Mouse (Mus musculus): ENCODE results near the gene Theg.

Gene Theg

DNA sequence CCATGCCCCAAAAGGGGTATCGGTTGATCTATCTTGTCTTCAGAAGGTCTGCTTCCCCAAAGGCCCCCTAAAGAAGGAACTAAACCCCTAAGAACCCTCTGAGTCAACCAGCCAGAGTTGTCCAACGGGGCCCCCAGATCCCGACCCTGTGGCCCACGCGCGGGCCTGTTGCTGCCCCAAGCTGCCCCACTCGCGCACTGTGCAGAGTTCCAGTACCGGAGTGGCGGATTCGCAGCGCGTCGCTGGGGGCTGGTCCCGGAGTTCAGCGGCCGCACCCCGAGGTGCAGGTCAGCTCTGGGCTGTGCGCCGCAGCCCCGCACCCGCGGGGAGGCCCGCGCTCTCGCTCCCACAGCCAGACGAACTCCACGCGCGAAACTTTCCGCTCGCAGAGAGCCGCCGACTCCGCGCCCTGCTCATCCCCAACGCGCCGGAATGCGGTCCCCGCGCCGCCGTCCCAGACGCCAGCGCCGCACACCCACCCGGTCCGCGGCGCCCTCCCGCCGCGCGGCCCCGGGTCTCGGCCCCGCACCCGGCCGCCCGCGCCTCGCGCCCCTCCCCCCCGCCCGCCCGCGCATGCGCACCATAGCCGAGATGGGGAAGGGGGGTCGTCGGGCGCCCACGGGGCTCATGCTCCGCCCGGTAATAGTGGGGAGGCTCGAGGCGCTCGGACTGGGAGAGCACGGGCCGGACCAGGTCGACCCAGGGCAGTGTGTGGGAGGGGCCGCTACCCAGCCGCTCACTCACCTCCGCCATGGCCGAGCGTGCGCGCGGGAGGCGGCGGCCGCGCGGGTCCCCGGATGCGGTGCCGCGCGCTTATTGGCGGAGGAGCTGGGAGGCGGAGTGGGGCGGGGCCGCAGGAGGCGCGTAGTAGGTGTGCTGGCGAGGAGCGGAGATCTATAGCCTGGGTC lies 32.5 kb downstream of the Theg start, which contains the start of gene Mier2:
TSS of gene Mier2 (minus strand) at position 870 of the 908 bp plus-strand sequence.
- DNase-seq: peak; percentile 86

- no peak for DNase-seq
Observed at GRCm38 (mm10) chr10:79553691-79554090, 33.4 kb downstream of the Theg start.

GRCm38 (mm10) chr10:79553176-79553575 lies 34.0 kb downstream of the Theg start:
- no peak for DNase-seq

DNA sequence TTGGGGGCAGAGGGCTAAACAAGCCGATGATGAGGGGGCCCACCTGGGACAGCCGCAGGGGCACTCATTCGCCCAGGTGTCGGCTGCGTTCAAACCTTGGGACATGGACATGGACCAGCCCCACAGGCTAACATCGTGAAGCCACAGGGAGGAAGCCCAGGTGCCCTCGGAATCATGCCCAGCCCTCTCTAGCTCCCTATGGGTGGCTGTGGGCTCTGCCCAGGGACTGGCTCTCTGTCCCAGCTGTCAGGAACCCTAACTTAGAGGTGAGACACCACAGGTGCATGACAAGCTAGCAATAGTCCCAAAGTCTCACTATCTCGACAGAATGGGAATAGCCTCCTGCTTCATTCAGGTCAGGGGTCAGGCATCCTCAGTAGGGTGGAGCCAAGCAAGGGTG lies 34.6 kb downstream of the Theg start:
- no peak for DNase-seq

GRCm38 (mm10) chr10:79550366-79550765 lies 36.8 kb downstream of the Theg start:
- no peak for DNase-seq

- no peak for DNase-seq
Observed at GRCm38 (mm10) chr10:79548971-79549723, 38.0 kb downstream of the Theg start.

- no peak for DNase-seq
Observed at GRCm38 (mm10) chr10:79548546-79548945, 38.6 kb downstream of the Theg start.

GRCm38 (mm10) chr10:79547148-79547675 lies 39.9 kb downstream of the Theg start:
- no peak for DNase-seq

GRCm38 (mm10) chr10:79546483-79546882 lies 40.6 kb downstream of the Theg start:
- no peak for DNase-seq

DNA sequence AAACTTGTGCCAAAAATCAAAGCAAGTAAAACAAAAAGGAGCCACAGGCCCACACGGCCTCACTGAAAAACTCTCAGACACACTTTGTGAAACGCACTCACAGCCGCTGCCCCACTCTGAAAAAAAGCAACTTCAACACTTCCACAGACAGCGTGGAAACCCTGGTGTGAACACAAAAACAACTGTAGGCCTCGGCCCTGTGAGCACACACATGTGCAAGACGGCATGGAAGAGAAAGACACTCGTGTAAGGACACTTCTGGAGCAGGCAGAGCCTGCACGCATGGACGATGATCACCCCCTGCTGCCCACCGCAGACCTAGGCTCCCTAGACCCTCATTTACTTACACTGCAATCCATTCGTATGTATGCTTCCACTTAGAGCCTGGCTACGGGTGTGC lies 41.2 kb downstream of the Theg start:
- no peak for DNase-seq

DNA sequence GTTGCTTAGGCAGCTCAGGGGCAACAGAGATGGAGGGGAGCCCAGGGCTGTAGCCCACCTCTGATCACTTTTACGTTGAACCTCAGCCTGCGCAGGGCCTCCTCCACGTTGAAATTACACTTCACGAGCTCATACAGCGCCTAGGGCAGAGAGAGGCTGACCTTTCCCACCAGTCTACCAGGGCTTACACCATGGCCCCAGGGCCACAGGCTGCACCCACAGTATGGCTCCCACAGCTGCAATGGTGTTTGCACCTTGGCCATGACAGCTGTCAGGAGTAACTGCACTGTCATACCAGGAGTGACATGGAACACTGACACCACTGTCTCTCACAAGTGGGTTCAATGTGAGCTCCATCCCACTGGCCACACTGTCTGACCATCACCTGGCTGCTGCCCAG lies 42.5 kb downstream of the Theg start:
- no peak for DNase-seq

DNA sequence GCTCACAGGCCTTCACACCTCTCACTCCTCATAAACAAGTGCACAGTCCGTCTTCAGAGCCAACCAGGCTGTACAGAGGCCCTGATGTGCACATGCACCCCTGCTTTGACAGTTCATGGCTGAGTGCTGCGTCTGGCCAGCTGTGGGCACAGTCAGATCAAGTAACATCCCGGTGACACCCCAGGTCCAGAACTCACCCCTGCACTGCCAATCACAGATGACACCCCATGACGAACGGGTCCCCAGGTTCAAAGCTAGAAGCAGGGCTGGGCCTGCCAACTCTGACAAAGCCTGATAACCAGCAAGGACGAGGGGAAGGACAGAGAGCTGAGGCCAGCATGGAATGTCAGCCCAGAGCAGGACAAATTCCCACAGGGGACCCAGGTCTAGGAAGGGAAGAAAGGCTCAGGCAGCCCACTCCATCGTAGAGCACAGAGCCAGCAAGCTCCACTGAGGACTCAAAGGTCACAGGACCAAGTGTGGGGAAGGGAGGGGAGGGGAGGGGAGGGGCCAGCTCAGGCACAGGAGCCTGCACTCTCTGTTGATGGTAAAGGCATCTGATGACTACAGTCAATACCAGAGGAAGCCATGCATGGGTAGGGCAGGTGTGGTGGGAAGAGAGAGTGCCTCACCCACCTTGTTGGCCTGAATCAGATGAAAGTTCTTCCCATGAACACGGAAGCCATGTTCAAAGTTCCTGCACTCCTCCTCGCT lies 43.1 kb downstream of the Theg start:
- no peak for DNase-seq

DNA sequence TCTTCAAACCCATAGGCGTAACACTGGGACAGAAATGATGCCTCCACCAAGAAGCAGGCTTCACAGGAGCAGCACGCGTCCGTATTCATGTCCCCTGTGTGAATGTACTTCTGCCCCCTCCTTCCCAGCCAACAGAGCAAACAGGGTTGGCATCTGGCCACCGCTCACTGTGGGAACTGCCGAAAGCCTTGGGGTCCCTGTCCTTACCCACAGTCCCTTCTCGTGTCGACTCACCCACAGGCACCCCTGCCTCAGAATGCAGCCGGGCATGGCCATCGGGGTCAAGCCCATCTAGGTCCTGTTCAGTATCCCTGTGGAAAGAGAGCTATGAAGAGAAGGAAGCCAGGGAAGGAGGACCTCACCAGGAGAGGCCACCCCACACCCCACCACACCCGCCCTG lies 45.0 kb downstream of the Theg start:
- no peak for DNase-seq

DNA sequence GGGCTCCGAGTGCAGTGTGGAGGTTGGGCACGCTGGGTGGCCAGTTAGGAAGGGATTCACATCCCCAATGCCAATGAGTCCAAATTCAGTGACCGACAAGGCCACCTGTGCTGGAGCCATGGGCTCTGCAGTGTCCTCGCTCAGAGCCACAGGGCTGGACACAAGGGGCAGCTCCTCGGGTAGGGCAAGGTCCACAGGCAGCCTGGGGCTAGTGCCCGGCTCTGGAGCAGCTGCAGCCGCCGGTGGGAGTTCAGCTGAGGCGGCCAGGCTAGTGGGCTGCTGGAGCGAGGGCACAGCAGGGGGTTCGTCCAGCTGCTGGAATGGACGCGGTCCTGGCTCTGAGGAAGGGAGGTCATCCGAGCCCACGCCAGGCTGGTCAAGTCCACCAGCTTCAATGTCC lies 45.6 kb downstream of the Theg start:
- peak; percentile 20 for DNase-seq

- DNase-seq: no peak
Observed at GRCm38 (mm10) chr10:79540746-79541145, 46.4 kb downstream of the Theg start.

GRCm38 (mm10) chr10:79539701-79540495 lies 47.2 kb downstream of the Theg start:
- no peak for DNase-seq

GRCm38 (mm10) chr10:79538873-79539272 lies 48.3 kb downstream of the Theg start:
- DNase-seq: no peak

DNA sequence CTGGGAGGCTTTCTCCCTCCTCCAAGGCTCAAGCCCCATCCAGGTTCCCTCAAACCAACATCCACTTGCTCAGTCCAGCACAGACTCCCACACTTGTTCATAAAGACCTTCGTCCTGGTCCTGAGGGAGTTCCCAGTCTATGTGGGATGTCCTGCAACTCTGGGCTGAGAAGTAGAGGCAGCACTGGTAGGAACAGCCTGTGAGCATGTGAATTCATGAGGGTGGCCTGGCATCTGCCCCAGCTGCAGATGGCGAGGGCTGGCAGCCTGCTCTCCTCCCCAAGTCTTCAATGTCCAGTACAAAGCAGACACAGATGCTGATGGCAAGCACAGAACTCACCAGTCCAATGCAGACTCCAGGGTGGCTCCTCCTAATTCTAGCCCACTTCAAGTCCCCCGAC lies 48.8 kb downstream of the Theg start:
- no peak for DNase-seq

DNA sequence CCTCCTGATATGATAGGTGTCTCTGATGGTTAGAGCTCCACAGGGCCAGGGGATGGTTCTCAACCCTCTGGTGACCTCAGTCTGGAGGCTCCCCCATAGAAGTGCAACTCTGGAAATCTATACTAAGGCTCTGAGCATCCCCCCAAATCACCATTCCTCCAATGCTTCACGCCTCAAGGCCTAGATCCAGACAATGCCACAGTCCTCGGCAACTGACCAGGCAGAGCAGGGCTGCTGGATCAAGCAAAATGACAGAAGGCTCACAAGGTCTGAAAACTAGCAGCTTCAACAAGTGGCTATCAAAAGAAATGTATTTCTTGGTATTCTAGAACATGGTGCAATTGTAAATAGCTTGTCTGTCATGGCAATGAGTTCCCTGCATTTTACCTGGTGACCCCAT lies 49.4 kb downstream of the Theg start:
- no peak for DNase-seq

GRCm38 (mm10) chr10:79537271-79537670 lies 49.9 kb downstream of the Theg start:
- no peak for DNase-seq

GRCm38 (mm10) chr10:79536461-79537080 lies 50.6 kb downstream of the Theg start:
- DNase-seq: no peak

DNA sequence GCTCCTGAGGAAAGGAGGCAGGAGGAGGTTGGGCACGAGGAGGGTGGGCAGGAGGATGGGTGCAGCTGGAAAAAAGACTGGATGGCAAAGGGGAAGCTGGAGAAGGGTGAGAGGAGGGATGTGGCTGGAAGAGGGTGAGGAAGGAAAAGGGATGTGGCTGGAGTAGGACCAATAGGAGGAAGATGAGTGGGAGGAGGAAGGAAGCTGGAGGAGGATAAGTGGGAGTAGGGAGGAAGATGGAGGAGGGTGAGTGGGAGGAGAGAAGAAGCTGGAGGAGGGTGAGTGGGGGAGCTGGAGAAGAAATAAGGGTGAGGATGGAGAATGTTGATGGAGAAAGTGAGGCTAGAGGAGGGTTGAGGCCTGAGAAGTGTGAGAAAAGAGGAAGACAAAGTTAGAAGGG lies 51.7 kb downstream of the Theg start:
- no peak for DNase-seq

Data from retina, postnatal 1 day (tissue).